In genomic region chr6:127317309-127317708, GRCm38 (mm10) we compare ENCODE assay signal across 16 mouse cellular contexts.
"Had no signal": no experiment of that assay in that cellular context is flagged by ENCODE, and none has a peak within 500 bp of the region (broad histone marks: within the 10 kb centered on the region; RNA-seq: fewer than 3 reads in every experiment).

No protein-coding gene starts in this region.

- DNase-seq: kidney, postnatal 14 days; liver, postnatal 0 days; lung, postnatal 14 days; retina, postnatal 1 day; thymus, adult 2 months; thymus, postnatal 25 days had no signal

- H3K4me2 ChIP-seq: kidney, embryonic 15.5 days; liver, embryonic 11.5 days; lung, embryonic 15.5 days; midbrain, embryonic 12.5 days; neural tube, embryonic 15.5 days; stomach, embryonic 15.5 days had no signal

- H3K36me3 ChIP-seq: kidney, embryonic 15.5 days; limb, embryonic 10.5 days; lung, embryonic 15.5 days; midbrain, embryonic 12.5 days; neural tube, embryonic 15.5 days; stomach, embryonic 15.5 days had no signal

- H3K27me3 ChIP-seq: kidney, embryonic 15.5 days; lung, embryonic 15.5 days; midbrain, embryonic 12.5 days; neural tube, embryonic 15.5 days; stomach, embryonic 15.5 days had no signal

- H3K9me3 ChIP-seq: kidney, embryonic 15.5 days; limb, embryonic 10.5 days; lung, embryonic 15.5 days; megakaryocyte, embryonic 14.5 days; midbrain, embryonic 12.5 days; neural tube, embryonic 15.5 days; stomach, embryonic 15.5 days had no signal

- H3K4me3 ChIP-seq: kidney, embryonic 15.5 days; left cerebral cortex, adult 2 months; limb, embryonic 10.5 days; lung, embryonic 15.5 days; megakaryocyte, embryonic 14.5 days; midbrain, embryonic 12.5 days; neural tube, embryonic 15.5 days; stomach, embryonic 15.5 days had no signal

- H3K27ac ChIP-seq: kidney, embryonic 15.5 days; left cerebral cortex, adult 2 months; limb, embryonic 10.5 days; lung, embryonic 15.5 days; macrophage; midbrain, embryonic 12.5 days; neural tube, embryonic 15.5 days; stomach, embryonic 15.5 days had no signal

- H3K9ac ChIP-seq: kidney, embryonic 15.5 days; liver, postnatal 0 days; lung, embryonic 15.5 days; midbrain, embryonic 12.5 days; neural tube, embryonic 15.5 days; stomach, embryonic 15.5 days had no signal

- H3K4me1 ChIP-seq: kidney, embryonic 15.5 days; limb, embryonic 10.5 days; lung, embryonic 15.5 days; stomach, embryonic 15.5 days had no signal

- ATAC-seq: liver, postnatal 0 days had no signal
